Mouse (Mus musculus) ES-E14 (cell line): ENCODE results near the gene Gng11.

Experiments
- CHD2 ChIP-seq: IDR thresholded peaks from 2 replicates; pipeline ENCODE4 v1.6.1; 2014; ENCODE audit warnings: mild to moderate bottlenecking, low read depth, low read length, inconsistent platforms
- HCFC1 ChIP-seq: IDR thresholded peaks from 2 replicates; pipeline ENCODE4 v1.6.1; 2012; ENCODE audit warnings: low read length, inconsistent platforms, borderline replicate concordance; ENCODE audit not compliant: insufficient read depth
- MAFK ChIP-seq: IDR thresholded peaks from 2 replicates; pipeline ENCODE4 v1.6.1; 2014; ENCODE audit warnings: mild to moderate bottlenecking, low read depth, low read length, inconsistent platforms; ENCODE audit not compliant: insufficient read depth
- ZC3H11A ChIP-seq: IDR thresholded peaks from 2 replicates; pipeline ENCODE4 v1.6.1; 2012; ENCODE audit warnings: low read depth, mild to moderate bottlenecking, inconsistent platforms, low read length, borderline replicate concordance
- ZNF384 ChIP-seq: IDR thresholded peaks from 2 replicates; pipeline ENCODE4 v1.6.1; 2012; ENCODE audit warnings: low read depth, low read length, inconsistent platforms

DNA sequence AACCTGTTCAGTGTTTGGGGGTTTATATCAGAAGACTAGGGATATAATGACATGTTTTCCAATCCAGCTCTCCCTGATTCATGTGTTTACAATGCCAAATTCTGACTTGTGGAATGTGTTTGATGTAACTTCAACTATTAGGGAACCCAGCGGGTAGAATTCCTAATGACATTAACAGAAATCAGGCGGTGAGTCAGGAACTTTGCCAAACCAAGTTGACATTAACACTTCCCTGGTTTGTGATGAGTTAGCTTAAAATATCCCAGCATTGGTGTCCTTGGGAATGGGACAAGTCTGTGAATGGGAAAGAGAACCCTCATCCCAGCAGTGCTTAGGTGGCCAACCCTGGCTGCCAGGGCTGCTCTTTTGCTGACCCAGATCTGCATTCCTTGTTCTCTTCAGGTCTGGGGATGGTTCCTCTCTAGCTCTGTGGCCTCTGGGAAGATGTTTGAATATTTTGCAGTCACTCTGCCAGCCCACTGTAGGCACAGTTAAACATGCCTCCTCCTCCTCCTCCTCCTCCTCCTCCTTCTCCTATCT is 4.9 kb downstream of the Gng11 start:
- TF ChIP-seq MAFK (no peak), ZC3H11A (no peak), ZNF384 (no peak), HCFC1 (no peak), CHD2 (no peak)
